Mouse (Mus musculus) brown adipose tissue, adult 24 weeks (tissue): ENCODE results near the gene Ifna6. TPM values are rescaled to one million over a fixed set of nuclear protein-coding genes. Genes with fewer than 3 reads are reported as not detected.

ENCODE experiments used
- H3K27ac ChIP-seq: fragments of 200-500 bp; replicated peaks from 2 replicates; pipeline ENCODE4 v1.5.1; 2012; ENCODE audit warnings: low read depth, mild to moderate bottlenecking, low read length
- H3K4me1 ChIP-seq: fragments of 200-500 bp; 2 replicates; pipeline ENCODE4 v1.6.1; 2012; ENCODE audit warnings: low read length, mixed read lengths; ENCODE audit not compliant: control insufficient read depth, insufficient read depth, insufficient read length
- H3K4me3 ChIP-seq: fragments of 200-500 bp; 2 replicates; pipeline ENCODE4 v1.5.1; 2012; ENCODE audit warnings: low read depth, mild to moderate bottlenecking, low read length, moderate library complexity; ENCODE audit not compliant: insufficient read depth
- polyA plus RNA-seq: library from polyadenylated mRNA; stranded (reverse); fragments of >200 nt; gene quantifications from 2 replicates; pipeline ENCODE4 v1.2.4, GENCODE M21; 2012; ENCODE audit not compliant: missing spikeins, insufficient read depth, insufficient read length

The Ifna6 gene
- polyA plus RNA-seq, 1 experiment: not detected

DNA sequence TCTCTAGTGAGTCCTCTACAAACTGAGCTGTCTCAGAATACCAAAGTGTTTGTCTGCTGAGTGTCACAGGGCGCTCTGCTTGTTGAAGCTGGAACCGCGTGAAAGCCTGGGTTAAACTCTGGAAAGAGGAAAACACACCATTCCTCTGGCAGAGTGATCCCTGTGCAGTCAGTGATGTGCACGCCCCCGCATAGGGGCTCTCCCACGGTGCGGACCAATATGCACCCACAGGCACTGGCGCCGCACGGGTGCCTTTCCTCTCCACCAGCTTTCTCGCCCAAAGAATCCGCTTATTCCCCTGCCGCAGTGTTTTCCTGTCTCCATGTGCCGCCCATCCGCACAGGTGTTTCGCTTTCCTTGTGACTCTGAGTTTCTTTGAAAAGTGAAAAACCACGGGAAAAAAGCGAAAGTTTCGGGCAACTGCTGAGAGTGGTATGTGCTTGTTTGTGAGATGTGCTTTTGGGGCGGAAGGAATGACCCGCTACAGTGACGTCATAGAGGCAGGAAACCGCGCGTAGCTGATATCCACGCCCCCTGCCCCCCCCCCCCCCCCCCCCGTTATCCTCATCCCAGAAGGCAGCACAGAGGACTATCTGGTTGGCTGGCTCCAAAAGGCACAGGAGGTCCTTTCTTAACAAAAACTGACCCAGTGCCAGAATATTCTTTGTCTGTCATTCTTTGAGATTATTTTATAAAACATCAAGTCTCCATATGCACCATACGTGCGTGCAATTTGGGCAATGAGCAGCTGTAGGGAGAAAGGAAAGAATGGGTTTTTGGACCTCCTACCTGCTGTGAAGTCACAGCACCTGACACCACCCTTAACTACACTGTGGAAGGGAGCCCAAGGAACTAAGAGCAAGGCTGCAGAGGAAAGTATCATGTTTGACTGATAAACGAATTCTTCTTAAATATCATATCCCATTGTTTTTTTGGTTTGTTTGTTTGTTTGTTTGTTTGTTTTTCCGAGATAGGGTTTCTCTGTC, 41.0 kb downstream of the Ifna6 start:
- H3K27ac ChIP-seq: peak overlapping the region; percentile 19; the same call in 1 of the 2 replicates
- H3K4me3 ChIP-seq: peak overlapping the region; percentile 70
- H3K4me1 ChIP-seq: no peaks in the 10 kb centered on the region

DNA sequence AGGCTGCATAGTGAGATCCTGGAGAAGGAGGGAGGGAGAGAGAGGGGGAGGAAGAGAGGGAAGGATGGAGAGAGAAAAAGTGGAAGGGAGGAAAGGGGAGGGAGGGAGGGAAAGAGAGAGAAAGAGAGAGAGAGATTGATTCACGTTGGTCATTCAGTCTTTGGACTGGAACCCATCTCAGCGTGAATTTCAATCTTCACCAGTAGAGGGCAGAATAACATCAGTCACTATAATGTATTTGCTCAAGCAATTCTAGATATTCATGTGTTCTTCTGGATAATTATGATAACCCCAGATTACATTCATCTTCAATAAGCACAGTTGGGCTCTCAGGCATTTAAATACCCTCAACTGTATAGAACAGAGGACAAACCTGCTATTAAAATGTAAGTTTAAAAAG, 45.5 kb downstream of the Ifna6 start:
- H3K27ac ChIP-seq: no peak overlapping the region
- no peak overlapping the region for H3K4me3 ChIP-seq
- no peaks in the 10 kb centered on the region for H3K4me1 ChIP-seq

- no peaks in the 10 kb centered on the region for H3K4me1 ChIP-seq
- H3K4me3 ChIP-seq: no peak overlapping the region
- no peak overlapping the region for H3K27ac ChIP-seq
Measured at GRCm38 (mm10) chr4:88875435-88876095, 48.3 kb downstream of the Ifna6 start.

DNA sequence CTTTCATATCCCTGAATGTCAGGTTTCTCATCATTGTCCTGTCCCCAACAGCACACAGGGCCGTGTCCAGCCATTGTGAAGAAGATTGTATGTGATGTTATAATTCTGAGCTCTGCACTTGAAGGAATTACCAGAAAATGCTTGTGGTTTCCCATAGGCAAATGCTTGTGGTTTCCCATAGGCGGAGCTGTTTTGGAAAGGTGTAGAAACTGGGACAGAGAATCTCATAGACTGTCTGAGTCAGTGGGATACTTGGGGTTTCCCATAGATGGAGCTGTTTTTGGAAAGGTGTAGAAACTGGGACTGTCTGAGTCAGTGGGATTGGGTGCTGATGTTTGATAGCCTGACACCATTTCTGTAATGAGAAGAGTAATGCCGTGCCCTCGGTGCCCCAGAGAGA, 49.3 kb downstream of the Ifna6 start:
- no peak overlapping the region for H3K4me3 ChIP-seq
- H3K27ac ChIP-seq: no peak overlapping the region
- H3K4me1 ChIP-seq: no peaks in the 10 kb centered on the region

Other genes starting within 250 kb of the Ifna6 start
- not detected in 2 replicates for gene Ifna9, start 235.0 kb upstream of the Ifna6 start, polyA plus RNA-seq
- not detected in 2 replicates for gene Ifna12, start 224.0 kb upstream of the Ifna6 start, polyA plus RNA-seq
- gene C87499, start 193.0 kb upstream of the Ifna6 start, polyA plus RNA-seq: not detected in 2 replicates
- gene Ifna13, start 183.0 kb upstream of the Ifna6 start, polyA plus RNA-seq: not detected in 2 replicates
- gene Ifna16, start 150.5 kb upstream of the Ifna6 start, polyA plus RNA-seq: not detected in 2 replicates
- gene Ifna2, start 143.5 kb upstream of the Ifna6 start, polyA plus RNA-seq: not detected in 2 replicates
- gene Ifnab, start 136.1 kb upstream of the Ifna6 start, polyA plus RNA-seq: not detected in 2 replicates
- gene Gm26566, start 105.6 kb upstream of the Ifna6 start, polyA plus RNA-seq: not detected in 2 replicates
- 37.8 and 44.9 TPM in 2 replicates for gene Klhl9, start 105.0 kb upstream of the Ifna6 start, polyA plus RNA-seq
- gene Gm13271, start 72.5 kb upstream of the Ifna6 start, polyA plus RNA-seq: not detected in 2 replicates
- gene Gm13283, start 67.3 kb upstream of the Ifna6 start, polyA plus RNA-seq: not detected in 2 replicates
- gene Gm13290, start 53.6 kb upstream of the Ifna6 start, polyA plus RNA-seq: not detected in 2 replicates
- gene Gm13289, start 50.5 kb upstream of the Ifna6 start, polyA plus RNA-seq: not detected in 2 replicates
- not detected in 2 replicates for gene Gm13272, start 47.6 kb upstream of the Ifna6 start, polyA plus RNA-seq
- gene Ifnz, start 45.3 kb upstream of the Ifna6 start, polyA plus RNA-seq: not detected in 2 replicates
- not detected in 2 replicates for gene Gm13276, start 41.7 kb upstream of the Ifna6 start, polyA plus RNA-seq
- not detected in 2 replicates for gene Gm13277, start 38.8 kb upstream of the Ifna6 start, polyA plus RNA-seq
- gene Gm13278, start 35.9 kb upstream of the Ifna6 start, polyA plus RNA-seq: not detected in 2 replicates
- gene Gm13275, start 32.9 kb upstream of the Ifna6 start, polyA plus RNA-seq: not detected in 2 replicates
- not detected in 2 replicates for gene Gm13279, start 30.0 kb upstream of the Ifna6 start, polyA plus RNA-seq
- not detected in 2 replicates for gene Gm13285, start 27.8 kb upstream of the Ifna6 start, polyA plus RNA-seq
- gene Gm13287, start 24.2 kb upstream of the Ifna6 start, polyA plus RNA-seq: not detected in 2 replicates
- gene Gm13288, start 21.9 kb upstream of the Ifna6 start, polyA plus RNA-seq: not detected in 2 replicates
- not detected in 2 replicates for gene Ifna7, start 11.2 kb upstream of the Ifna6 start, polyA plus RNA-seq
- gene Ifna11, start 7.5 kb upstream of the Ifna6 start, polyA plus RNA-seq: not detected in 2 replicates
- not detected in 2 replicates for gene Ifna5, start 8.1 kb downstream of the Ifna6 start, polyA plus RNA-seq
- gene Ifna4, start 14.4 kb downstream of the Ifna6 start, polyA plus RNA-seq: not detected in 2 replicates
- gene Ifna1, start 22.7 kb downstream of the Ifna6 start, polyA plus RNA-seq: not detected in 2 replicates
- gene Ifne, start 52.8 kb downstream of the Ifna6 start, polyA plus RNA-seq: not detected in 2 replicates